In the genomic region with DNA sequence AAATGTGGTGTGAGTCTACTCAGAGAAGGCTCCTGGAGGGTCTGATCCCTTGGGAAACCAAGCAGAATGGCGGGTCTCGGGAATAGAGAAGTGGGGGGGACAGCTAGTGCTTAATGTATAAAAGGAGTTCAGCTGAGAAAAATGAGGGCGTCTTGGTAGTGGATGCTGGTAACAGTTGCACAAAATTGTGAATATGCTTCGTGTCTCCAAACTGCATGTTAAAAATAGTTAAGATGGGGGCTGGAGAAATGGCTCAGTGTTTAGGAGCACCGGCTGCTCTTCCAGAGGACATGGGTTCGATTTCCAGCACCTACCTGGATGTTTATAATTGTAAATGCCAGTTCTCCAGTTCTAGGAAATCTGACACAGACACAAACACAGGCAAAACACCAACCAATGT, we compare ENCODE assay signal across 23 mouse cellular contexts. TPM values are rescaled to one million over a fixed set of nuclear protein-coding genes. Genes with fewer than 3 reads are reported as not detected.
"Had no signal": no experiment of that assay in that cellular context is flagged by ENCODE, and none has a peak within 500 bp of the region (broad histone marks: within the 10 kb centered on the region; RNA-seq: fewer than 3 reads in every experiment).

No protein-coding gene starts in this region.

- H3K4me2 ChIP-seq: lung, embryonic 14.5 days; midbrain, embryonic 13.5 days; neural tube, embryonic 13.5 days; neural tube, embryonic 15.5 days had no signal

- H3K36me3 ChIP-seq: midbrain, embryonic 10.5 days; midbrain, embryonic 13.5 days; neural tube, embryonic 13.5 days; neural tube, embryonic 15.5 days had no signal

- H3K27ac ChIP-seq: liver, embryonic 14.5 days; midbrain, embryonic 10.5 days; midbrain, embryonic 13.5 days; neural tube, embryonic 13.5 days; neural tube, embryonic 15.5 days had no signal

- H3K9ac ChIP-seq: liver, embryonic 14.5 days; lung, embryonic 14.5 days; midbrain, embryonic 13.5 days; neural tube, embryonic 13.5 days; neural tube, embryonic 15.5 days had no signal

- H3K9me3 ChIP-seq: midbrain, embryonic 10.5 days; midbrain, embryonic 13.5 days; neural tube, embryonic 13.5 days; neural tube, embryonic 15.5 days had no signal

- H3K4me3 ChIP-seq: midbrain, embryonic 10.5 days; midbrain, embryonic 13.5 days; myocyte; neural tube, embryonic 13.5 days; neural tube, embryonic 15.5 days had no signal

- ATAC-seq: midbrain, embryonic 13.5 days; midbrain, embryonic 16.5 days had no signal

- DNase-seq: lung, adult 18-20 months; lung, embryonic 14.5 days; lung, postnatal 10 days; lung, postnatal 4 days; retina, postnatal 1 day; right cerebral cortex, postnatal 14 days; right cerebral cortex, postnatal 4 days; spleen, adult 18-20 months; thymus, adult 2 months; thymus, postnatal 25 days; thymus, postnatal 4 days had no signal

RNA-seq across cellular contexts. Expression of gene Cyp2w1, which starts 31.1 kb away (rescaled TPM):
- total RNA-seq: megakaryocyte, adult 5-6 weeks; megakaryocyte-erythroid progenitor cell, adult 5-6 weeks had no signal
- polyA plus RNA-seq: lung, embryonic 14.5 days; midbrain, embryonic 10.5 days; midbrain, embryonic 13.5 days; midbrain, embryonic 16.5 days; myocyte; neural tube, embryonic 11.5 days; neural tube, embryonic 13.5 days; neural tube, embryonic 15.5 days; testis, adult 2 months; urinary bladder, adult 2 months had no signal
